Mouse (Mus musculus): ENCODE measurements around the gene Prune2.
"Not testable (repeated sequence)": the region's sequence is repeated elsewhere in the genome, so short reads cannot be mapped to it uniquely, and the experiment has no call there.

Prune2 gene

GRCm38 (mm10) chr19:17136677-17137460, 181.0 kb downstream of the Prune2 start:
- no peak for DNase-seq

GRCm38 (mm10) chr19:17137656-17138055, 181.7 kb downstream of the Prune2 start:
- DNase-seq = no peak

GRCm38 (mm10) chr19:17138144-17138915, 182.4 kb downstream of the Prune2 start:
- DNase-seq = no peak

GRCm38 (mm10) chr19:17140016-17140914, 184.3 kb downstream of the Prune2 start:
- no peak for DNase-seq

- no peak for DNase-seq
Observed at GRCm38 (mm10) chr19:17143245-17143644, 187.3 kb downstream of the Prune2 start.

- DNase-seq = peak; percentile 27
Observed at GRCm38 (mm10) chr19:17144205-17144604, 188.3 kb downstream of the Prune2 start.

- DNase-seq = no peak
Observed at GRCm38 (mm10) chr19:17150064-17150463, 194.1 kb downstream of the Prune2 start.

- no peak for DNase-seq
Observed at GRCm38 (mm10) chr19:17151781-17152180, 195.9 kb downstream of the Prune2 start.

GRCm38 (mm10) chr19:17152461-17152860, 196.5 kb downstream of the Prune2 start:
- no peak for DNase-seq

GRCm38 (mm10) chr19:17153911-17154639, 198.2 kb downstream of the Prune2 start:
- no peak for DNase-seq

- DNase-seq = no peak
Observed at GRCm38 (mm10) chr19:17155216-17155615, 199.3 kb downstream of the Prune2 start.

- DNase-seq = no peak
Observed at GRCm38 (mm10) chr19:17159676-17160075, 203.8 kb downstream of the Prune2 start.

GRCm38 (mm10) chr19:17160231-17160630, 204.3 kb downstream of the Prune2 start:
- no peak for DNase-seq

GRCm38 (mm10) chr19:17163511-17163953, 207.6 kb downstream of the Prune2 start:
- DNase-seq = peak; percentile 66

GRCm38 (mm10) chr19:17166288-17166687, 210.4 kb downstream of the Prune2 start:
- no peak for DNase-seq

GRCm38 (mm10) chr19:17168186-17168585, 212.3 kb downstream of the Prune2 start:
- DNase-seq = no peak

GRCm38 (mm10) chr19:17169746-17170145, 213.8 kb downstream of the Prune2 start:
- no peak for DNase-seq

GRCm38 (mm10) chr19:17174501-17174900, 218.6 kb downstream of the Prune2 start:
- not testable (repeated sequence) for DNase-seq

- DNase-seq = no peak
Observed at GRCm38 (mm10) chr19:17180506-17180905, 224.6 kb downstream of the Prune2 start.

GRCm38 (mm10) chr19:17194730-17195129, 238.8 kb downstream of the Prune2 start:
- DNase-seq = no peak

GRCm38 (mm10) chr19:17199059-17199458, 243.1 kb downstream of the Prune2 start:
- DNase-seq = no peak

- DNase-seq = no peak
Observed at GRCm38 (mm10) chr19:17207141-17207540, 251.2 kb downstream of the Prune2 start.
